Mouse (Mus musculus) cerebellum, adult 9-11 months (tissue): ENCODE data around the gene Bcl2l13.
"Not testable (repeated sequence)": the region's sequence is repeated elsewhere in the genome, so short reads cannot be mapped to it uniquely, and the experiment has no call there.

Experiments
- DNase-seq: peaks from one replicate; pipeline ENCODE4 v3.0.0; 2022

Gene Bcl2l13

GRCm38 (mm10) chr6:120835474-120836374 lies at the start of gene Bcl2l13:
TSS of gene Bcl2l13 (plus strand) at chr6:120836212.
- DNase-seq, result peak; percentile 91

DNA sequence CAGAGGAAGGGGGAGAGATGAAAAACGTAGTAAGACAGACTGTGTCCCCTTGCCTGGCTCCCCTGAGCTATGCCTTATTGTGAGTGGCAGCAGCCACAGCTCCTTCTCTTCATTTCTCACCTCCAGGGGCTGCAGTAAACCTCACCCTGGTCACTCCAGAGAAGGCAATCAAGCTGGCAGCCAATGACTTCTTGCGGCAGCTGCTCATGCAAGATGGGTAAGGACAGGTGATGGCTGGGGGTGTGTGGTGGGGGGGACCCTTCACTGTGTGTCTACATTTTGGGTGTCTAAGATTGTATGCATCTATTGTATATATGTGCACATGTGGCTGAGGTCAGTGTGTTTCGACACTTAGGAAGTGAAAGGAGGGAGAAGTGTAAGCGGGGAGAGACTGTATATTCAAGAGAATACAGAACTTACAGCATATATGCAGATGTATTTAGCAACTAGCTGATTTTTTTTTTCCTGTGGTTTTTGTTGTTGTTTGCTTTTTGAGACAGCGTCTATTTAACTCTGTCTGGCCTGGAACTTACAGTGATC lies 47.9 kb upstream of the Bcl2l13 start:
- no peak for DNase-seq

DNA sequence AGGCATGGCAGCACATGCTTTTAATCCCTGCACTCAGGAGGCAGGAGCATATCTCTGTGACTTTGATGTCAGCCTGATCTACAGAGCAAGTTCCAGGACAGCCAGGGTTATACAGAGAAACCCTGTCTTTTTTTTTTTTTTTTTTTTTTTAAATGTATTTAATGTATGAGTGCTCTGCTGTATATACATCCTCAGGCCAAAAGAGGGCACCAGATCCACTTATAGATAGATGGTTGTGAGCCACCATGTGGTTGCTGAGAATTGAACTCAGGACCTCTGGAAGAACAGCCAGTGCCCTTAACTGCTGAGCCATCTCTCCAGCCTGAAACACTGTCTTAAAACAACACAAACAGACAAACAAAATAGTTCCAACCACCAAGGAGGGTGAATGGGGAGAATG lies 47.1 kb upstream of the Bcl2l13 start:
- DNase-seq, result no peak

GRCm38 (mm10) chr6:120790153-120790552 lies 45.9 kb upstream of the Bcl2l13 start:
- DNase-seq, result no peak

DNA sequence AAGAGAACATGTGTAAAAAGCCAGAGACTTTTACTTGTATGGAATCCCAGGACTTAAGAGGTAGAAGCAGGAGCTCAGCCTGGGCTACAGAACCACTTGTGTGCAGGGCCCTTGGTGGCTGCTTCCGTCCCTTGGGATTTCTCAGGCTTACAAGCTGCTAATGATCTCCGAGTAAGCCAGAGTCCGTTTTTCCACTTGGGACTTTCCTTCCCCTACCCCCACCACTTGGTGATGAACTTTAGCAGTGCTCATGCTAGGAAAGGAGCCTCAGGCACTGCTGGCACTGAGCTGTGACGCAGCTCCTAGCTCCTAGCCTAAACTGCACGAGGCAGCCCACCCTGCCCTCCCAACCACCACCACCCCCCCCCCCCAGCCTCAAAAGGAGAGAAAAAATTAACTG lies 45.3 kb upstream of the Bcl2l13 start:
- no peak for DNase-seq

- DNase-seq, result no peak
These were observed 43.1 kb upstream of the Bcl2l13 start for GRCm38 (mm10) chr6:120792947-120793346.

DNA sequence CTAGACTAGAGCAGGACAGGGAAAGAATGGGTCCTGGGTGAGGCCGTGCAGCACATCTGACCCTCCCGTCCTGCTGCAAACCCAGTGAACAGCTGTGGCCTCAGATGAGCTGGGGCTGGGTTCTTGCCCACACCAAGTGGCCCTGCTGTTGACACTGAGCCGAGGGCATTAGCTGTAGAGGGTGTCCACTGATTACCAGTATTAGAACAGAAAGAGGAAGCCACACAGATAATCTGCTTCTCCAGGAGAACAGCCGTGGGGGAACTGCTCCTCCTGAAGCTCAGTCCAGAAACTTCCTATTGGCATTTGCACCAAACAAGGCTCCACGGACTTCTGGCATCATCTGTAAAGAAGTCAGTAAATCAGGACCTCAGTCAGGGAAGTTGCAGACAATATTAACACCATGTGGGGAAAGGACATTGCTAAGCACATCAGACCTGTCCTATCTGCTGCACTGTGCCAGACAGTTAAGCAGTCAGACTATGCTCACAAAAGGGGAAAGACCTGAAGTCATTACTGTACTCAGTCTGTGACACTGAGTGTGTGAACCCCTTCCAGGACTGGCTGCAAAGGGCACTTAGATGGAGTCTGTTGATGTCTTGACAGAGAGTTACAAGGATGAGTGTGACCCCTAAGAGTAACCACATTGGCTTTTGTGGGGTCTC lies 40.5 kb upstream of the Bcl2l13 start:
- DNase-seq, result no peak

DNA sequence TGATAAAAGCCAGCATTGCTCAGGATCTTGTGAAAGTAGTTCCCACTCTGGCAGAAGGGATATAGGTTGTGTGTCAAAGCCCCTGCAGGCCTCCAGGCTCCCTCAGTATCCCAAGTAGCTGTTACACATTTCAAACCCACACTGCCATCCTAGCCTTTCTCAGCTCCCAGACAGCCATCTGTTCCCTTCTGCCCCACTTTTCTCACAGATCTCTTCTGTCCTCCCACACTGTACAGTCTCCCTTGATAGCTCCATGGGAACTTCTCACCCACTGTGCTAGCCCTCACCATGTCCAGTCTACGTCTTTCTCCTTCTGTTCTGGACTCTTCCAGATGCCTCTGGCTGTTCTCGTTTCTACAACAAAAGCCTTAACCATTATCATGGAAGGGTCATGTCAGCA lies 39.9 kb upstream of the Bcl2l13 start:
- DNase-seq, result peak; percentile 39

DNA sequence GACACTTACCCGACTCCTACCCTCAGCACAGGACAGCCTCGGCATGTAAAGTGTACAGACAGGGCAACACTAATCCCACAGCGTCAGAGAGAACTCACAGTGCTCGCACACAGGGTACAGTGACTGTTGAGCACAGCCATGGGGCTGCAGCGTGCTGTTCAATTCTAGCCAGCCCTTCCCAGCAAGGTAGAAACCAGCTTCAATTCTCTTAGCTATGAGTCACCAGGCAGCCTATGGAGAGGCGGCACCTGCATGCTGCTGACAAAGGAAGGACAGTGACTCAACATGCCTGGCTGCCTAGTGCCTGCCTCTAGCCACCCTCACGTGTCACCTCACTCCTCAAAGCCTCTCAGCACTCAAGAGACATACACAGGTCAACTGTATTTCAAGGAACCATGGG lies 38.0 kb upstream of the Bcl2l13 start:
- peak; percentile 31 for DNase-seq

DNA sequence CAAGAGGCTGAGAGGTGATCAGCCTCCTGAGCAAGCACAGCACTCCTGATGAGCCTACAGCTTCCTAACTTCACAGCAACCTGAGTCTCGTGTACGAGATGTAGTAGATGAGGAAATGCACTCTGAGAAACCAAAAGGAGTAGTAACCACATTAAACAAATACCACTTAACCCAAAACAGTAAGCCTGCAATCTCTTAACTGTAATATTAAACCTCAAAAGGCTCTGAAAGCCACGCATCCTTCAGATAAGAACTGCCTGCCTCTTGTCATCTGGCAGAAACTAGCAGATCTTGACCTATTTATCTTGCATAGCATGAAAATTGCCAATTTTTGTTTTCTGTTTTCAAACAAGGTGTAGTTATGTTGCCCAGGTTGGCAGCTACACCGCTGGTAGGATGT lies 37.1 kb upstream of the Bcl2l13 start:
- no peak for DNase-seq

DNA sequence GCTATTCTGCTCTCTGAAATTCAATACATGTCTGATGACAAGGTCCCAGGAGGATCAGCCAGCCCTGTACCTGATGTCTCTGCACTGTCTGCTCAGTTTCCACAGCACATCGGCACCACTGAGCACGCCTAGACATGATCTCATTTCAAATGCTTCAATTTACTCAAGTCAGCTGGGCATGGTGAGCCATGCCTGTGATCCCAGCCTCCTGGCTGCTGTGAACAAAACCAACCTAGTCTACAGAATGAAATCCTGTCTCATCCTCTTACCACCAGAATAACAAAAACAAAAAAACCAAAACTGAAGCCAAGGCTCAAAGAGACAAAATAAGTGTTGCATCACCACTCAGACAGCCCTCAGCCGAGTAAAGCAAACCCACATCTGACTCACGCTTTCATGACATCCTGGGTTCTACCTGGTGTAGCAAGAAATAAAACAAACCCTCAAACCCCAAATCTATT lies 36.4 kb upstream of the Bcl2l13 start:
- no peak for DNase-seq

- no peak for DNase-seq
These were observed 28.8 kb upstream of the Bcl2l13 start for GRCm38 (mm10) chr6:120806999-120807737.

DNA sequence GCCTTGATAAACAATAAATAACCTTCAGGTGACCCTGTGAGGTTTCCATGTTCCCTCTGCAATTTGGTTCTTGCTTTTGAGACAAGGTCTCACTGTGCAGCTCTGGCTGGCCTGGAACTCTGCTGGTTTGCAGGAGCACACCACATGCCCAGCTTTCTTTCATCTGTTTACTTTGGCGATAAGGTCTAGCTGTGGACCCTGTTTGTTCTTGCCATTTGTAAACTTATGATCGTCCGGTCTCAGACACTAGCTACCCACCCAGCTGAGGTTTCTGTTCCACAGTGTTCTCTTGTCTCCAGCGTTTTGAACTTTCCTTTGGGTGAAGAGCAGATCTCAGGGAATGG lies 28.3 kb upstream of the Bcl2l13 start:
- DNase-seq, result no peak

- not testable (repeated sequence) for DNase-seq
These were observed 24.0 kb upstream of the Bcl2l13 start for GRCm38 (mm10) chr6:120811999-120812398.

DNA sequence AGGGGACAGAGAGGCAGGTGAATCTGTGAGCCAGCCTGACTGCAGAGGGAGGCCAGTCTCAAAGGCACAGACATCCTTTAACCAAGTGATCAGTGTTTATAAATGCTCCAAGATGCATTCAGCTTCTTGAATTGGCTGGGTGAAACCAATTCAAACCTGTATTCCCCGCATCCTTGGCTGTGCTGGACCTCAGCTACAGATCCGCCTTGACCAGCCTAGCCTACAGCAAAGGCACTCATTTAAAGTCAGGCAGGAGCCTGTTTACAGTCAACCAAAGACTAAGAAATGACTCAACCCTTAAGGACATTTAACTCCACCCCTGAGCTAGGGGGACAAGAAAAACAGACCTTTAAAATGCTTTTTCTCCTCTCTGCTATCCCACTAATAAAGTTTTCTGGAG lies 16.7 kb upstream of the Bcl2l13 start:
- DNase-seq, result no peak

DNA sequence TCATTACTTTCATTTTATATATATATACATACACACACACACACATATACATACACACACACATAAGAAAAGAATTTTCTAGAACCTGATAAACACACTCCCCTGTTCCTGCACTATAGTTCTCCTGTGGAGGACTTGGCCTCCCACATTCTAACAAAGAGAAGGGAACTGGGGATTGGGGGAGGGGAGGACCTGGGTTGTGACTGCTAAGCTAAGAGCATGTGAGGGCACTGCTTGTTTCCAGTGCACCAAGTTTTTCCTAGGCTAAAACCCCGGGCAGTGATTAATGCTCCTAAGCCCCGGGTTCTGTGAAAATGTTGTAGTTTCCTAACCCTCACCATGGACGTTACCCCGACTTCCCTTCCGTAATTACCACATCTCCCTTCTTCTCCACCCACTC lies 15.9 kb upstream of the Bcl2l13 start:
- no peak for DNase-seq

- no peak for DNase-seq
These were observed 15.1 kb upstream of the Bcl2l13 start for GRCm38 (mm10) chr6:120820941-120821340.

DNA sequence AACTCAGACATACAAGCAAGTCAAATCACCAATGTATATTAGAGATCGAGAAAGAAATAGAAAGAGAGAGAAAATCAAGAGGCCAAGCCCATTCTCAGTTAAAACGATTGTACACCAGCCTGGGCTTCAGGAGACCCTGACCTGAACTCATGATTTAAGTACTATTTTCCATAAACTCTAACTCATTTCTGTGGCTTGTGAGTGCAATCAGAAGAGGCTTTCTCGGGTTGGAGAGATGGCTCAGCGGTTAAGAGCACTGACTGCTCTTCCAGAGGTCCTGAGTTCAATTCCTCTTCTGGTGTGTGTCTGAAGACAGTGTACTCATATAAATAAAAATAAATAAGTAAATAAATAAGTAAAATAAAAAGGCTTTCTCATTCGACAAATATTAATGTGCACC lies 14.3 kb upstream of the Bcl2l13 start:
- DNase-seq, result no peak

DNA sequence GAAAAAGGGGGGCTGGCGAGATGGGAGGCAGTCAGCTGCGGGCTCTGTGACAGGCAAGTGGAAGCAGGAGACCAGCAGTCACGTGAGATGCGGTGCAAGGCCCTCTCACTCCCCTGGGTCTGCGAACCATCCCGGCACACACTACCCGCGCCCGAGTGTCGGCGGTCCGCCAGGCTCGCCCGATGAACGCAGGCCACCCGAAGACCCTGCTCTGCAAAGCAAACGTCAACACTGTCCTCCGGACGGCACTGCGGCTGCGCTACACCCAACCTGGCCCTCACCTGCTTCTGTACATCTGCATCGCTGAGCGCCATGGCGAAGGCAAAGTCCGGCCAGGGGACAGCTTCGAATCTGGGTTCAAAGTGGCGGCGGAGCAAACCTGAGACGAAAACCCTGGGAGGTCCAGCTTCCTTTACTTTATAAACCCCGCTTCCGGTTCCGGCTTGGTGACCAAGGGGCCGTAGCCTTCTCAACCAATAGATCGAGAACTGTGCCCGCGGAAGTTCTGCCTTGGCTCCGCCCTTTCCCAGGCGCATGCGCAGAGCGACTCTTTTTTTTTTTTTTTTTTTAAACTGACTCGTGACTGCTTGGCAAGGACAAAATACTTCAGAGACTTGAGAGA lies 13.6 kb upstream of the Bcl2l13 start, which contains the start of gene Atp6v1e1:
Atp6v1e1 (minus strand) TSS at position 487 of the 622 bp plus-strand sequence.
- peak; percentile 95 for DNase-seq

GRCm38 (mm10) chr6:120822937-120823614 lies 12.9 kb upstream of the Bcl2l13 start:
- peak; percentile 55 for DNase-seq

DNA sequence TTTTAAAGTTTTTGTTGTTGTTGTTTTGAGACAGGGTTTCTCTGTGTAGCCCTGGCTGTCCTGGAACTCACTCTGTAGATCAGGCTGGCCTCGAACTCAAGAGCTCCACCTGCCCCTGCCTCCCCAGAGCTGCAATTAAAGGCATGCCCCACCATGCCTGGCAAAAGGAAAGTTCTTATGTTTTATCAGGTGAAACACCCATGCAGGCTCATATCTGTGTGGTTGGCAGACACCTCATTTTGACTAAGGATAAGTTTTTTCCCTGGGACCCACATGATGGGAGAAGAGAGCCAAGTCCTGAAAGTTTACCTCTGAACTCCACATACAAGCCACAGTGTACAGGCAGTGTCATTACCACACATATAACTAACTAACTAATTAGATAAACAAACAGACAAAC lies 6.0 kb upstream of the Bcl2l13 start:
- no peak for DNase-seq
